Mouse (Mus musculus): ENCODE data around the gene Iscu.

DNA sequence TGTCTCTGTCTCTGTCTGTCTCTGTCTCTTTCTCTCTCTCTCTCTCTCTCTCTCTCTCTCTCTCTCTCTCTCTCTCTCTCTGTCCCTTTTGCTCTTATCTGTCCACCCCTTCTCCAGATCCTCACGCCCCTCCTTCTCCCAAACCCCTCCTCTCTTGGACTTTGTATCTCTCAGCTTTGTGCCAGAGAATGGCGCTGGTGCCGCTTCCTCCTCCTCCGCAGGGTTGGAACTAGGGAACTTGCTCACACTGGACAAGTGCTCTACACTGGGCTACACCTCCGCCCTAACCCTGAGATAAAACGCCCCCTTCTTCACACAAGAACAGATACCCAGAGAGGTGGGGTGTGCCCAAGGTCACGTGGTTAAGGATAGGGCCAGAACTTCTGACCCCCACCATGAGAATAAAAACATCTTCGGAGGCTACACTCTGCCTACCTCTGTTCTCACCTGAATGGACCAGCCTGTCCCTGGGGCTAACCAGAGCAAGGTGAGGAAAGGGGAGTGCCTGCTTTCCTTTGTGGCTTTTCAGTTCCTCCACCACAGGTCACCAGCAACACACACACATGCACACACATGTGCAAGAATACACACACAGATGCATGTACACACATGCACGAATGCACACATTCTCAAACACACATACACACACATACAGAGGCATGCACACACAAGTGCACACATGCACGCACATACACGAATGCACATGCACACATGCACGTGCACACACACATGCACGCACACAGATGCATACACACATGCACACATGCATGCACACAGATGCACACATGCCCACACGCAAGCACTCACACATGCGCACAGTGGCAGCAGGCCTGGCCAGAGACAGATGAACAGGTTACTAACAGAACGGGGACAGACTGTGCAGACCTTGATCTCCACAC, 18.9 kb downstream of the Iscu start:
- TF ChIP-seq POLR2A (IDR thresholded peaks at IDR 0.05; ENCODE audit: control insufficient read depth, low read depth, low read length): no peak
- TF ChIP-seq CTCF (IDR thresholded peaks at IDR 0.05; ENCODE audit: control insufficient read depth, insufficient read depth, insufficient replicate concordance, low read depth, low read length): no peak
